Comparison of ENCODE assay signal across 26 mouse cellular contexts in the genomic region with DNA sequence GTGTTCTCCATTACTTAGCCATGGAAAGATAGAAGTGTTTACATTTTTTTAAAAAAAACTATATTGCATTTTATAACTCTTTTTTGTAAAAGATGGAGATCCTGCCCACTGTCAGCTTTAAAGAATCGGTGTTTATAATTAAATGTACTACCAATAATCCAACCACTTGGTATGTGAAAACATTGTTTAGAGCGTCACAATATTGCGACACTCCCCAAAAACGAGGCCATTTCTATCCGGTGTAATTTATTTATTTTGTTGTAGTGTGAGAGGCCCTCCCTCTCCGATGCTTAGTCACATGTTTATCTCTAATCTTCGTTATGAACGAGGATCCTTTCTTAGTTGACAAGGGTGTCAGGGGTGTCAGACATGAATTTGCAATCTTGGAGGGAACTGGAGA. TPM values are rescaled to one million over a fixed set of nuclear protein-coding genes. Genes with fewer than 3 reads are reported as not detected.
"Had no signal": no experiment of that assay in that cellular context is flagged by ENCODE, and none has a peak within 500 bp of the region (broad histone marks: within the 10 kb centered on the region; RNA-seq: fewer than 3 reads in every experiment).

No protein-coding gene starts in this region.

- H3K4me1 ChIP-seq: kidney, embryonic 15.5 days; limb, embryonic 10.5 days; limb, embryonic 13.5 days; liver, embryonic 12.5 days; liver, embryonic 15.5 days; midbrain, embryonic 12.5 days; midbrain, embryonic 15.5 days; neural tube, embryonic 12.5 days; neural tube, embryonic 15.5 days had no signal

- H3K9me3 ChIP-seq: kidney, embryonic 15.5 days; limb, embryonic 10.5 days; limb, embryonic 13.5 days; liver, embryonic 12.5 days; liver, embryonic 15.5 days; midbrain, embryonic 12.5 days; midbrain, embryonic 15.5 days; neural tube, embryonic 12.5 days; neural tube, embryonic 15.5 days had no signal

- DNase-seq: kidney, adult 11 months; kidney, adult 8-10 months; kidney, postnatal 10 days; kidney, postnatal 36 days; liver; lung, adult 18-20 months; retina, postnatal 1 day; right cerebral cortex, postnatal 25 days; thymus, adult 18-20 months; thymus, postnatal 36 days had no signal

- H3K9ac ChIP-seq: kidney, embryonic 15.5 days; limb, embryonic 13.5 days; liver, embryonic 12.5 days; liver, embryonic 15.5 days; midbrain, embryonic 12.5 days; midbrain, embryonic 15.5 days; neural tube, embryonic 12.5 days; neural tube, embryonic 15.5 days had no signal

- H3K4me3 ChIP-seq: kidney, embryonic 15.5 days; limb, embryonic 10.5 days; limb, embryonic 13.5 days; liver, embryonic 12.5 days; liver, embryonic 15.5 days; midbrain, embryonic 12.5 days; midbrain, embryonic 15.5 days; neural tube, embryonic 12.5 days; neural tube, embryonic 15.5 days had no signal

- H3K27ac ChIP-seq: kidney, embryonic 15.5 days; limb, embryonic 10.5 days; limb, embryonic 13.5 days; liver, embryonic 12.5 days; liver, embryonic 15.5 days; macrophage; midbrain, embryonic 12.5 days; midbrain, embryonic 15.5 days; neural tube, embryonic 12.5 days; neural tube, embryonic 15.5 days had no signal

- ATAC-seq: liver, embryonic 12.5 days; midbrain, embryonic 15.5 days had no signal

- H3K27me3 ChIP-seq: kidney, embryonic 15.5 days; limb, embryonic 13.5 days; liver, embryonic 12.5 days; liver, embryonic 15.5 days; midbrain, embryonic 12.5 days; midbrain, embryonic 15.5 days; neural tube, embryonic 12.5 days; neural tube, embryonic 15.5 days had no signal

- H3K36me3 ChIP-seq: kidney, embryonic 15.5 days; limb, embryonic 10.5 days; limb, embryonic 13.5 days; liver, embryonic 12.5 days; liver, embryonic 15.5 days; midbrain, embryonic 12.5 days; midbrain, embryonic 15.5 days; neural tube, embryonic 12.5 days; neural tube, embryonic 15.5 days had no signal

- H3K4me2 ChIP-seq: kidney, embryonic 15.5 days; limb, embryonic 13.5 days; liver, embryonic 12.5 days; liver, embryonic 15.5 days; midbrain, embryonic 12.5 days; midbrain, embryonic 15.5 days; neural tube, embryonic 12.5 days; neural tube, embryonic 15.5 days had no signal

RNA-seq across cellular contexts. Expression of a gene that starts 21.1 kb away (rescaled TPM):
- total RNA-seq: left cerebral cortex, adult 8-10 months; megakaryocyte, adult 5-6 weeks had no signal
- polyA plus RNA-seq: kidney, embryonic 15.5 days; liver, embryonic 12.5 days; macrophage; midbrain, embryonic 15.5 days; neural tube, embryonic 15.5 days; spleen, adult 2 months had no signal

RNA-seq across cellular contexts. Expression of a gene that starts 26.0 kb away (rescaled TPM):
- total RNA-seq: layer of hippocampus, postnatal 14 days; left cerebral cortex, adult 8-10 months; left cerebral cortex, postnatal 25 days; megakaryocyte, adult 5-6 weeks had no signal
- polyA plus RNA-seq: kidney, embryonic 15.5 days; limb, embryonic 10.5 days; limb, embryonic 13.5 days; macrophage; midbrain, embryonic 12.5 days; midbrain, embryonic 15.5 days; neural tube, embryonic 12.5 days; neural tube, embryonic 15.5 days; spleen, adult 2 months; testis, adult 2 months had no signal
